Mouse (Mus musculus) liver, embryonic 12.5 days (tissue): ENCODE results near the gene Etd. TPM values are rescaled to one million over a fixed set of nuclear protein-coding genes. Genes with fewer than 3 reads are reported as not detected.
"Not testable (repeated sequence)": the region's sequence is repeated elsewhere in the genome, so short reads cannot be mapped to it uniquely, and the experiment has no call there.

ENCODE experiments used
- ATAC-seq: fragments of 200-750 bp; cut with Nextera tagmentation; 2 replicates; pipeline ENCODE4 v1.8.0; 2017; ENCODE audit warnings: moderate number of reproducible peaks, mild to moderate bottlenecking, moderate library complexity
- H3K27ac ChIP-seq: fragments of 300-500 bp; sonication (generic); 2 replicates; pipeline ENCODE4 v1.5.1; 2016; ENCODE audit warnings: mild to moderate bottlenecking
- H3K27me3 ChIP-seq: fragments of 300-500 bp; sonication (generic); replicated peaks from 2 replicates; pipeline ENCODE4 v1.6.1; 2016; ENCODE audit warnings: mild to moderate bottlenecking, moderate library complexity
- H3K36me3 ChIP-seq: fragments of 300-500 bp; sonication (generic); 2 replicates; pipeline ENCODE4 v1.6.1; 2016; ENCODE audit warnings: mild to moderate bottlenecking, moderate library complexity
- H3K4me1 ChIP-seq: fragments of 300-500 bp; sonication (generic); 2 replicates; pipeline ENCODE4 v1.6.1; 2016
- H3K4me2 ChIP-seq: fragments of 300-500 bp; sonication (generic); 2 replicates; pipeline ENCODE4 v1.6.1; 2016; ENCODE audit warnings: mild to moderate bottlenecking, moderate library complexity
- H3K4me3 ChIP-seq: fragments of 300-500 bp; sonication (generic); 2 replicates; pipeline ENCODE4 v1.5.1; 2016; ENCODE audit warnings: mild to moderate bottlenecking, moderate library complexity
- H3K9ac ChIP-seq: fragments of 300-500 bp; sonication (generic); 2 replicates; pipeline ENCODE4 v1.6.1; 2016; ENCODE audit warnings: mild to moderate bottlenecking, moderate library complexity
- H3K9me3 ChIP-seq: fragments of 300-500 bp; sonication (generic); replicated peaks from 2 replicates; pipeline ENCODE4 v1.6.1; 2016; ENCODE audit warnings: mild to moderate bottlenecking, moderate library complexity
- WGBS: fragments of 180-500 bp; shearing (Covaris S2); methylation state at CpG from one replicate; pipeline ENCODE4 v1.1.7; 2016; ENCODE audit not compliant: insufficient replicate concordance; 5-methylcytosine and 5-hydroxymethylcytosine counted together
- polyA plus RNA-seq: library from polyadenylated mRNA; unstranded; fragments of >200 nt; fragmentation: Nextera tagmentation; extraction: Ambion mirVana; gene quantifications from 2 replicates; pipeline ENCODE4 v1.2.1, GENCODE M21; 2016

The Etd gene
- polyA plus RNA-seq, result not detected in 2 replicates

DNA sequence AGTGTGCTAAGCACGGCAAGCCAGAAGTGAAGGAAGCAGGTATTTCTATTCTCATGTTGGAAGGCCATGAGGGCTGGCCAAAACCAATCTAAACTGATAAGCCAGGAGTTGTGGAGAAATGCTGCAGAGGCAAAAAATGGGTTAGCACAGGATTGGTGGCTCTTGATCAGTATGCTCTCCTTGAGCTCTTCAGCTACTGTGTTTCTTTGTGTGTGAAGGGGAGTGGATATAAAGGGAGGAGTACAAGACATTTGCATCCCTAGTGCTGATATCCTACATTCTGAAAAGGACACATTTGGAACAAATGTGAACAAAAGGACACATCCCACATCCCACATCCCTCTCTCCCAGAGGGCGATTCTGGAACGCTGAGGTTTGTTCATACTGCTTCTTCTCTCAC is at the start of gene Etd:
TSS of gene Etd (plus strand) at position 301 of the 400 bp plus-strand sequence.
- H3K36me3 ChIP-seq, result no peaks in the 10 kb centered on the region
- no peaks in the 10 kb centered on the region for H3K9me3 ChIP-seq
- H3K27me3 ChIP-seq, result no peaks in the 10 kb centered on the region
- no peak within 1 kb of the TSS for H3K27ac ChIP-seq
- H3K9ac ChIP-seq, result no peak within 1 kb of the TSS
- no peak within 1 kb of the TSS for H3K4me2 ChIP-seq
- ATAC-seq, result no peak
- no peak within 1 kb of the TSS for H3K4me3 ChIP-seq
- 57% methylated on average over 3 of the region's 3 CpGs for WGBS
- H3K4me1 ChIP-seq, result no peaks in the 10 kb centered on the region

DNA sequence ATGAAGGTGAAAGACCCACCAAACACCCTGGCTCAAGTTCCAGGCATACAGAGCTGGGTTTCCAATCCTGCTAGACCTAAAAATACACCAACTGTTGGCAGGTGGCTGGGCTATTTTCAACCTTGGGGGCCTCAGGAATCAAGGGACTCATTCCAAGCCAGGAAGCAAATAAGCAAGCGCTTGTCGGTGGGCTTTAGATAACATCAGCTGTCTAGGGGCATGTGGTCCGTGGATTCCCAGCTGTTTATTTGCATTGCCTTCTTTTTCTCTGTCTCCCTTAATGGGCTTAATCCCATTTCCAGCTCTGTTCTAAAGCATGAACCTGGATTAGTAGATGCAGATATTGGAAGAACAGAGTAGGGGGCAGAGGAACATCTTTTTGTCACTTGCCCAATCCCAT is 48.4 kb upstream of the Etd start:
- H3K4me2 ChIP-seq, result no peak overlapping the region
- no peak overlapping the region for H3K9ac ChIP-seq
- H3K27ac ChIP-seq, result no peak overlapping the region
- H3K4me3 ChIP-seq, result no peak overlapping the region
- no peaks in the 10 kb centered on the region for H3K36me3 ChIP-seq
- no peaks in the 10 kb centered on the region for H3K27me3 ChIP-seq
- no peaks in the 10 kb centered on the region for H3K9me3 ChIP-seq
- WGBS, result 64% methylated on average over 3 of the region's 3 CpGs
- ATAC-seq, result no peak
- no peaks in the 10 kb centered on the region for H3K4me1 ChIP-seq

DNA sequence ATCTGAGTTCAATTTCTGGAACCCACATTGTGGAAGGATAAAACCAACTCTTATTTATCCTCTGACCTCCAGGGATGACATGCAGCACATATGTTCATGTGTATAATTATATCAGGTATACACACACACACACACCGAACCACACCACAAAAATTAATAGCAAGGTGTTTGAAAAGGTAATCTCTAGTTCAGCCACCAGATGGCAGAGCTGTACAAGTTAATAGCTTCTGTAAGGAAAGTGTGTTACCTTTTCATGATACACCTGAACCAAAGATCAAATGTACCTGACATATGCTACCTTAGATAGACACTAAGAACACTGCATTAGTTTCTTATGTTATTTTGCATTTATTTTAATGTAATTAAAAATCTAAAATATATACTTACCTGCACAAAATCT is 1.8 kb upstream of the Etd start:
- 60% methylated on average over 1 of the region's 1 CpGs for WGBS
- ATAC-seq, result no peak
- Histone ChIP-seq H3K27ac (no peak overlapping the region), H3K27me3 (no peaks in the 10 kb centered on the region), H3K9ac (no peak overlapping the region), H3K9me3 (no peaks in the 10 kb centered on the region), H3K4me2 (no peak overlapping the region), H3K4me3 (no peak overlapping the region), H3K36me3 (no peaks in the 10 kb centered on the region), H3K4me1 (no peaks in the 10 kb centered on the region)

DNA sequence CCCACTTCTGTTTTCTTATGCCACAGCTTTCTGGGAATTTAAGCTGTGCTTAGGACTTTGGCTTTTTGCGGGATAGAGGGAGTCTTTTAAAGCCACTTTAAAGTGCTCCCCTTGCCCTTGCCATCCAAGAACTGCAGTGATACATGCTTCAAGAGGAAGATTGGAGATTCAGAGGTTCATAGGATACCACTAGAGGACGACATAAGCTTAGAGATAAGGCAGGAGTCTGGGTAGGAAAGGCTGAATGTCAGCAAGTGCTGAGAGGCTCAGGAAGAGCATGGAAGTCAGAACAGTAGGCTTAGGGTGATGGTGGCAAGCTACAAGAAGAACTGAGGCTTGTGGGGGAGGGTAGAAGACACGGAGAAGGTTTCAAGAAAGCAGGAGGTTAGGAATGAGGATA is 24.9 kb downstream of the Etd start:
- H3K27me3 ChIP-seq, result no peaks in the 10 kb centered on the region; the same call in 1 of the 2 replicates
- ATAC-seq, result no peak
- H3K9me3 ChIP-seq, result no peaks in the 10 kb centered on the region
- WGBS, result 25% methylated on average over 3 of the region's 3 CpGs
- H3K36me3 ChIP-seq, result no peaks in the 10 kb centered on the region
- H3K4me3 ChIP-seq, result no peak overlapping the region
- H3K9ac ChIP-seq, result no peak overlapping the region
- H3K27ac ChIP-seq, result no peak overlapping the region
- H3K4me1 ChIP-seq, result no peaks in the 10 kb centered on the region
- no peak overlapping the region for H3K4me2 ChIP-seq

DNA sequence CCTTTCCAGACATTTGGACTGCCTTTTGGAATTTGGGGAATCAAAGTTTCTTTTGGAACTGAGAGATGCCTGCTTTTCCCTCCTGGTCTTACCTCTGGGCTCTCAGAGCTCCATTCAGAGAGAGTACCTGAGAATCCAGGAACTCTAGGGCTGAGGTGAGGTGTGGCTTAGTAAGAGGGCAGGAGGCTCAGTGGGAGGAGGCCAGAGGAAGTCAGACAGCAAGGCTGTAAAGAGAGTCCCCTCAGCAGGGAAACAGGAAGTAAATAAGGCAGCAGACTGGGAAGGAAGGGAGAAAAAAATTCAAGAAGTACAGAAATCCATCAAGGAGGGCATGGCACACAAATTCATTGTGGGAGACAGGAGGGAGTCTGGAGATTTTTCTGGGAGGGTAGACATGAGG is 29.5 kb downstream of the Etd start:
- H3K9me3 ChIP-seq, H3K27me3 ChIP-seq, H3K9ac ChIP-seq, H3K36me3 ChIP-seq, H3K4me3 ChIP-seq, H3K27ac ChIP-seq, H3K4me2 ChIP-seq, H3K4me1 ChIP-seq, ATAC-seq: not testable (repeated sequence)

Other genes with a start within 250 kb of the Etd start
- 2.7 and 3.0 TPM in 2 replicates for gene Plac1, start 194.8 kb upstream of the Etd start, polyA plus RNA-seq
- gene Fam122b, start 165.1 kb upstream of the Etd start, polyA plus RNA-seq, result 6.7 and 7.9 TPM in 2 replicates
- gene Fam122c, start 161.5 kb upstream of the Etd start, polyA plus RNA-seq, result not detected in 2 replicates
- 36.5 and 37.6 TPM in 2 replicates for gene Mospd1, start 64.4 kb upstream of the Etd start, polyA plus RNA-seq
- 2.8 and 4.3 TPM in 2 replicates for gene Rtl8c, start 173.1 kb downstream of the Etd start, polyA plus RNA-seq
- gene Gm14597, start 174.1 kb downstream of the Etd start, polyA plus RNA-seq, result not detected in 2 replicates
- 8.8 and 9.4 TPM in 2 replicates for gene Rtl8a, start 208.8 kb downstream of the Etd start, polyA plus RNA-seq
- 8.1 and 9.0 TPM in 2 replicates for gene Rtl8b, start 235.5 kb downstream of the Etd start, polyA plus RNA-seq